Mouse (Mus musculus) limb, embryonic 14.5 days (tissue): ENCODE data around the gene Rbms3. TPM values are rescaled to one million over a fixed set of nuclear protein-coding genes. Genes with fewer than 3 reads are reported as not detected.
A peak's percentile ranks its signal among the peaks of the same experiment; 100 is the strongest.

ENCODE experiments used
- ATAC-seq: fragments of 200-750 bp; cut with Nextera tagmentation; 2 replicates; pipeline ENCODE4 v1.8.0; 2017; ENCODE audit warnings: low read depth, moderate number of reproducible peaks, moderate TSS enrichment; ENCODE audit not compliant: low FRiP score
- DNase-seq: peaks from one replicate; pipeline ENCODE4 v3.0.0-alpha.2; 2015; ENCODE audit warnings: low spot score
- H3K27ac ChIP-seq: fragments of 300-500 bp; sonication (generic); replicated peaks from 2 replicates; pipeline ENCODE4 v1.5.1; 2014; ENCODE audit warnings: low read depth, mild to moderate bottlenecking, low read length, moderate library complexity, mixed read lengths
- H3K27me3 ChIP-seq: fragments of 300-500 bp; sonication (generic); 2 replicates; pipeline ENCODE4 v1.6.1; 2014; ENCODE audit warnings: low read length, mixed read lengths; ENCODE audit not compliant: control insufficient read depth, insufficient read depth
- H3K36me3 ChIP-seq: fragments of 300-500 bp; sonication (generic); 2 replicates; pipeline ENCODE4 v1.6.1; 2014; ENCODE audit warnings: mild to moderate bottlenecking, low read length, moderate library complexity, mixed read lengths; ENCODE audit not compliant: control insufficient read depth, insufficient read depth
- H3K4me1 ChIP-seq: fragments of 300-500 bp; sonication (generic); 2 replicates; pipeline ENCODE4 v1.6.1; 2014; ENCODE audit warnings: antibody characterized with exemption, low read length, mixed read lengths; ENCODE audit not compliant: control insufficient read depth, insufficient read depth
- H3K4me2 ChIP-seq: fragments of 300-500 bp; sonication (generic); replicated peaks from 2 replicates; pipeline ENCODE4 v1.6.1; 2014; ENCODE audit warnings: low read depth, mild to moderate bottlenecking, low read length, moderate library complexity; ENCODE audit not compliant: severe bottlenecking
- H3K4me3 ChIP-seq: fragments of 300-500 bp; sonication (generic); replicated peaks from 2 replicates; pipeline ENCODE4 v1.5.1; 2014; ENCODE audit warnings: low read length
- H3K9ac ChIP-seq: fragments of 300-500 bp; sonication (generic); 2 replicates; pipeline ENCODE4 v1.6.1; 2014; ENCODE audit warnings: mild to moderate bottlenecking, low read depth, low read length, moderate library complexity; ENCODE audit not compliant: severe bottlenecking
- H3K9me3 ChIP-seq: fragments of 300-500 bp; sonication (generic); 2 replicates; pipeline ENCODE4 v1.6.1; 2016; ENCODE audit warnings: low read length; ENCODE audit not compliant: control insufficient read depth
- POLR2A ChIP-seq: fragments of 200-500 bp; IDR thresholded peaks from 2 replicates; pipeline ENCODE4 v1.8.0; 2012; ENCODE audit warnings: inconsistent platforms, mild to moderate bottlenecking, moderate library complexity, borderline replicate concordance; ENCODE audit not compliant: insufficient read depth, insufficient read length; ENCODE audit errors: extremely low read depth
- WGBS: fragments of 180-500 bp; shearing (Covaris S2); extraction: QIAGEN DNeasy Blood & Tissue Kit; methylation state at CpG from one replicate; pipeline ENCODE4 v1.1.7; 2014; 5-methylcytosine and 5-hydroxymethylcytosine counted together
- polyA plus RNA-seq, 2 experiments: library from polyadenylated mRNA; depleted of rRNA in 1 of 2; stranded (reverse) in 1 of 2; unstranded in 1 of 2; fragments of >200 nt; fragmentation: Nextera tagmentation in 1 of 2; extraction: Ambion mirVana in 1 of 2; gene quantifications; 2 replicates each; pipeline versions ENCODE4 v1.2.1 to v1.2.3; 2012 to 2014

Gene Rbms3
- polyA plus RNA-seq, 2 experiments: 42.1 to 94.5 TPM

DNA sequence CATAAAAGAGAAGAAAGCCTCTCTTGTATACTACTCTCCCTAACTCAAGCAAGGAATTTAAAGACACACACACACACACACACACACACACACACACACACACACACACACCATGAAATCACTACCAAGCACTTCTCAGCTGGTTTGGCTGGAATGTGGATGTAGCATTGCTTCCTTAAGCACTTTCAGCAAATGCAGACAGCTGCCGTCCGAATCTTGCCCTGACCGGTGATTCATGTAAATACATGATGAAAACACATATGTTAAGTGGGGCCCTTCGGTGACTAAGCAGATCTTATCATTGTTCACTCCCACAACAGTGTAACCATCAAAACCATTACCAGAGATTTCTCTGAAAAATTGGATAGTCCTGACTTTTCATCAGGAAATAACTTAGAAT lies 688.6 kb downstream of the Rbms3 start:
- H3K4me1 ChIP-seq: peaks cover 16% of the 10 kb centered on the region
- no peak for ATAC-seq
- H3K4me3 ChIP-seq: no peak overlapping the region
- DNase-seq: peak; percentile 48
- no peaks in the 10 kb centered on the region; the same call in 1 of the 2 replicates for H3K9me3 ChIP-seq
- H3K36me3 ChIP-seq: no peaks in the 10 kb centered on the region
- no peak overlapping the region for H3K27ac ChIP-seq
- H3K27me3 ChIP-seq: no peaks in the 10 kb centered on the region
- H3K9ac ChIP-seq: no peak overlapping the region
- WGBS: 64% methylated on average over 4 of the region's 4 CpGs
- H3K4me2 ChIP-seq: no peak overlapping the region
- no peak for TF ChIP-seq POLR2A

DNA sequence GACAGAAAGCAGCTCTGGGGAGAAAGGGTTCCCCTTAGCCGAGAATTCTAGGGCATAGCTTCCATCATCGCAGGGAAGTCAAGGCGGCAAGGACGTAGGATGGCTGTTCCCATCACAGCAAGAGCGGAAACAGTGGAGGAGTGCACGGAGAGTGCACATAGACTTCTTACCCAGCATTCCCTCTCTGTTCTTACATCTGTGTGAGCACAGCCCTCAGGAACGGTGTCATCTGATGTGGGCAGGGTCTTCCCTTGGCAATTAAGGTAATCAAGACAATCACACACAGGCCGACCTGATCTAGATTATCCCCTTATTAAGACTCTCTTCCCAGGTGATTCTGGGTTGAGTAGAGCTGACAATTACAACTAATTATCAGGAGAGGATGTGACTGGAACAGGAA lies 689.0 kb downstream of the Rbms3 start:
- Histone ChIP-seq H3K4me2 (no peak overlapping the region), H3K9me3 (no peaks in the 10 kb centered on the region; the same call in 1 of the 2 replicates), H3K27me3 (no peaks in the 10 kb centered on the region), H3K36me3 (no peaks in the 10 kb centered on the region), H3K9ac (no peak overlapping the region), H3K27ac (no peak overlapping the region), H3K4me3 (no peak overlapping the region), H3K4me1 (peaks cover 16% of the 10 kb centered on the region)
- ATAC-seq (no peak), DNase-seq (no peak)
- TF ChIP-seq POLR2A: no peak
- WGBS: 70% methylated on average over 8 of the region's 8 CpGs

DNA sequence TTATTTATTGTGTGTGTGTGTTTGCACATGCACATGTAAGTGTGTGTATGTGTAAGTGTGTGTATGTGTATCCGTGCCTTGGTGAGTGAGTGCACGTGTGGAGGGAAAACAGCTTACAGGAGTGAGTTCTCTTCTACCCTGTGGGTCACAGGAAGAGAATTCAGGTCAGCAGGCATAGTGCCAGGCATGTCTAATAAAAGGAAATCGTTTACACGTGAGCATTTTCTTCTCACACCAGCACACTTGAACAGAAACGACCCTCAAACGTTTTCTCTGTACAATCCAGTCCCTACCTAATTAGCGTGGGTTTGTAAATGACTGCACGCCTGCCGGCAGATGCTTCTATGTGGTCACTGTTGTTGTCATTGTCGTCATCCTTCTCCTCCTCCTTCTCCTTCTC lies 701.4 kb downstream of the Rbms3 start:
- Histone ChIP-seq H3K4me1 (peaks cover 16% of the 10 kb centered on the region), H3K36me3 (no peaks in the 10 kb centered on the region), H3K4me2 (no peak overlapping the region), H3K9me3 (no peaks in the 10 kb centered on the region), H3K27me3 (no peaks in the 10 kb centered on the region), H3K9ac (no peak overlapping the region), H3K4me3 (no peak overlapping the region), H3K27ac (no peak overlapping the region)
- TF ChIP-seq POLR2A: no peak
- DNase-seq: peak; percentile 62
- 18% methylated on average over 10 of the region's 10 CpGs for WGBS
- ATAC-seq: no peak

DNA sequence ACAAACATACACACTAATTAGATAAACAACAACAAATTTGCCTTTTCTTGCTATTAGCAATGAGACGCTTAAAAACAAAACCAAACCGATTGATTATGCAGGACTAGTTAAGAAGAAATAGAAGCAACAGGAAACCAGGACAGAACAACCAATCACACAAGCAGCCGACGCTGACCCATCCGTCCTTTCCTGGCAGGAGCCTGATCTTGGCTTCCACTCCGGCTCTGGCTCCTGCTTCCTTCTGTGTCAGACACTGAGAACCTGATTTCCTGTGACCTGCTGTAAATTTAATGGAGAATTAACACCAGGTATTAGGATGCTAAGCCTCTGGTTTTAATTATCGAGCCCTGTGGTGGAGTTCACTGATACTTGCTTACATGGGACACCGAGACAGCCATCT lies 706.6 kb downstream of the Rbms3 start:
- no peak for ATAC-seq
- no peaks in the 10 kb centered on the region for H3K27me3 ChIP-seq
- H3K4me3 ChIP-seq: no peak overlapping the region
- H3K9me3 ChIP-seq: no peaks in the 10 kb centered on the region
- no peak for DNase-seq
- peaks cover 23% of the 10 kb centered on the region for H3K4me1 ChIP-seq
- no peak overlapping the region for H3K27ac ChIP-seq
- 24% methylated on average over 8 of the region's 8 CpGs for WGBS
- no peak for TF ChIP-seq POLR2A
- no peak overlapping the region for H3K9ac ChIP-seq
- no peaks in the 10 kb centered on the region for H3K36me3 ChIP-seq
- no peak overlapping the region for H3K4me2 ChIP-seq

DNA sequence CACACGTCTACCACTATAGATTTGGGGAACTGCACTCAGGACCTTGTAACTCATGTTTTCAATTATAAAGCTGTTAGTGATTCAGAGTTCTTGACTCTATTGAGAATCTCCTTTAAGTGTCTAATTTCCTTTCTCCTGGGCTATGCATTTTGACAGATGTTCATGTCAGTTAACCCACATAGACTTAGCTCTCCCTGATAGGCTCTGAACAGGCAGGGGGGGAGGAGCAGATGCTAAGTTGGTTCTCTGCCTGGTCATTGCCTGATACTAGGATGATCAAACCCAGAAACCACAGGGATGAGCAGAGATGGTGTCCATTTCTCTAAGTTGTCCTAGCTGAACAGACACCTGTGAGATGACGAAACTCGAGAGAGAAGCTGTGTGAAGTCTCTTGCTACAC lies 707.2 kb downstream of the Rbms3 start:
- Histone ChIP-seq H3K9me3 (no peaks in the 10 kb centered on the region), H3K36me3 (no peaks in the 10 kb centered on the region), H3K27me3 (no peaks in the 10 kb centered on the region), H3K27ac (no peak overlapping the region), H3K4me2 (no peak overlapping the region), H3K4me3 (no peak overlapping the region), H3K4me1 (peaks cover 21% of the 10 kb centered on the region), H3K9ac (no peak overlapping the region)
- no peak for TF ChIP-seq POLR2A
- ATAC-seq: peak; percentile 36; the same call in 1 of the 2 replicates
- DNase-seq: peak; percentile 43
- WGBS: 58% methylated on average over 3 of the region's 3 CpGs
